Mouse (Mus musculus) intestine, embryonic 14.5 days (tissue): ENCODE measurements around the gene 4930512M02Rik. TPM values are rescaled to one million over a fixed set of nuclear protein-coding genes. Genes with fewer than 3 reads are reported as not detected.

ENCODE experiments used
- ATAC-seq: fragments of 200-750 bp; cut with Nextera tagmentation; replicated peaks from 2 replicates; pipeline ENCODE4 v1.8.0; 2017; ENCODE audit warnings: low read depth, moderate number of reproducible peaks, moderate TSS enrichment, moderate library complexity; ENCODE audit not compliant: low FRiP score, low TSS enrichment
- DNase-seq: peaks from one replicate; pipeline ENCODE4 v3.0.0-alpha.2; 2018; ENCODE audit warnings: low spot score
- H3K27ac ChIP-seq: fragments of 300-500 bp; sonication (generic); 2 replicates; pipeline ENCODE4 v1.5.1; 2014; ENCODE audit warnings: low read depth, mild to moderate bottlenecking, control low read depth
- H3K27me3 ChIP-seq: fragments of 300-500 bp; sonication (generic); replicated peaks from 2 replicates; pipeline ENCODE4 v1.6.1; 2014; ENCODE audit warnings: low read length, control low read depth; ENCODE audit not compliant: control insufficient read depth, insufficient read depth
- H3K36me3 ChIP-seq: fragments of 300-500 bp; sonication (generic); 2 replicates; pipeline ENCODE4 v1.6.1; 2014; ENCODE audit warnings: low read length, control low read depth; ENCODE audit not compliant: control insufficient read depth, insufficient read depth
- H3K4me1 ChIP-seq: fragments of 300-500 bp; sonication (generic); replicated peaks from 2 replicates; pipeline ENCODE4 v1.6.1; 2014; ENCODE audit warnings: low read length, control low read depth, mixed read lengths; ENCODE audit not compliant: control insufficient read depth, insufficient read depth
- H3K4me2 ChIP-seq: fragments of 300-500 bp; sonication (generic); 2 replicates; pipeline ENCODE4 v1.6.1; 2014; ENCODE audit warnings: low read length
- H3K4me3 ChIP-seq: fragments of 300-500 bp; sonication (generic); 2 replicates; pipeline ENCODE4 v1.5.1; 2014; ENCODE audit warnings: low read depth, low read length, control low read depth, mixed read lengths
- H3K9ac ChIP-seq: fragments of 300-500 bp; sonication (generic); 2 replicates; pipeline ENCODE4 v1.6.1; 2014; ENCODE audit warnings: mild to moderate bottlenecking, low read length
- H3K9me3 ChIP-seq: fragments of 300-500 bp; sonication (generic); 2 replicates; pipeline ENCODE4 v1.6.1; 2016; ENCODE audit warnings: low read length, control low read depth; ENCODE audit not compliant: control insufficient read depth
- WGBS: fragments of 180-500 bp; shearing (Covaris S2); extraction: QIAGEN DNeasy Blood & Tissue Kit; methylation state at CpG from one replicate; pipeline ENCODE4 v1.1.7; 2014; 5-methylcytosine and 5-hydroxymethylcytosine counted together
- polyA plus RNA-seq: library from polyadenylated mRNA; unstranded; fragments of >200 nt; fragmentation: Nextera tagmentation; extraction: Ambion mirVana; gene quantifications from 2 replicates; pipeline ENCODE4 v1.2.1, GENCODE M21; 2014

The 4930512M02Rik gene
- polyA plus RNA-seq, 1 experiment from 2014 or later = not detected

DNA sequence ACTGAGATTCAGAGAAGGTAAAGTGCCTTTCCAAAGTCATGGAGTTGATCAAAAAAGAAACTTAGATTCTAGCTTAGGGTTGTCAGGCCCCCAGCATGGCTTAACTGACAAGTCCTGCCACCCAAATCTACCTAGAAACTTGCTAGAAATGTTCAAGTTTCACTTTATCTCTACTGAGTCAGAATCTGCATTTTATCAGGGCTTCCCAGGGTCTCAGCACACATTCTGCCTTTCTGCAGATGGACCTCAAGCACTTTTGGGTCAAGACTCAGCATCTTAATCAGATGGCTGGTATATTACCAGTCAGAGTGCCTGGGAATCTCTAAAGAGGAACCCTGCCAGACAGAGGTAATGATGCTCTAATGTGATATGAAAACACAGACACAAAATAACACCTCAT lies 56.9 kb downstream of the 4930512M02Rik start:
- Histone ChIP-seq H3K9ac (no peak overlapping the region), H3K4me1 (no peaks in the 10 kb centered on the region), H3K4me3 (no peak overlapping the region), H3K27ac (no peak overlapping the region), H3K9me3 (no peaks in the 10 kb centered on the region), H3K4me2 (no peak overlapping the region), H3K27me3 (no peaks in the 10 kb centered on the region), H3K36me3 (no peaks in the 10 kb centered on the region)
- no peak for ATAC-seq
- DNase-seq = no peak

DNA sequence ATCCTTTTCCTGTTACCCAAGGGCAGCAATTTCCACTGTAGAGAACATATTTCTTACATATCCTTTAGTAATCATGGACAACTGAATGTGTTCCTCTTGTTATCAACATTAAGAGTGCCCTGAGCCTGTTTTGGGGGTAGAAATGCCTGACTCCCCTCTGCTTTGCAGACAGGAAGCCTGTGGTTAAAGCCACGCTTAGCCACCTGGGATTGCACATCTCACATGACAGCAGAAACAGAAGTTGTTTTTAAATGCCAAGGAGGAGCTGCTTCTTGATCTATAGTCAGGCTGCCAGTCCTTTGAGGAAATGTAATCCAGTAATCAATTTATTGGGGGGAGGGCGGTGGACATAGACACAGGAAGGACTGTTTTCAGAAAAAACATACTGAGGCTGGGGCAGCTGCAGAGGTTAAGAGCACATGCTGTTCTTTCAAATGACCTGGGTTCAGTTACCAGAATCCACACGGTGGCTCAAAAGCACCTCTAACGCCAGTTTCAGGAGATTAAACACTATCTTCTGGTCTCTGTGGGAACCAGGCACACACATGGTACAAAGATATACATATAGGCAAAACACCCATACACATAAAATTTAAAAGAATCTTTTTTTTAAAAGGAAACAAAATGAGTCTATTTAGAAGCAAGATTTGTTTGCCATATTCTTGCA lies 58.0 kb downstream of the 4930512M02Rik start:
- Histone ChIP-seq H3K9ac (no peak overlapping the region), H3K4me2 (no peak overlapping the region), H3K36me3 (no peaks in the 10 kb centered on the region), H3K9me3 (no peaks in the 10 kb centered on the region), H3K27me3 (no peaks in the 10 kb centered on the region), H3K27ac (no peak overlapping the region), H3K4me1 (no peaks in the 10 kb centered on the region), H3K4me3 (no peak overlapping the region)
- ATAC-seq = no peak
- no peak for DNase-seq
- WGBS = 42% methylated on average over 4 of the region's 4 CpGs

DNA sequence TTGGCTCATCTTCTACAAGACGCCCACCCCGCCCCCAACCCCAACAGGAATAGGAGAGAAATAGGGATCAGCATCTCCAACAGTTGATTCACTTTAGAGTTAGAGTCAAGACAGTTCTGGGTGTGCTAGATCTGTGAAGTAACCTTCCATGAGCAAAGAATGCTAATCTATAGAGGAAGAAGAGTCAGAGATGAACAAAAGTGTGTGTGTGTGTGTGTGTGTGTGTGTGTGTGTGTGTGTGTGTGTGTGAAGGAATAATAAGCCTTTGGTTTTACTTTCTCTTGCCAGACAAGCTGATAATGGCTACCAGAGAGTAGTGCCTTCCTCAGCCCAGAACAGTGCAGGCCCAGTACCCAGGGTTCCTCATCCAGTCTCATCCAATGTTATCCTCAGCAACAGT lies 59.6 kb downstream of the 4930512M02Rik start:
- 91% methylated on average over 2 of the region's 2 CpGs for WGBS
- Histone ChIP-seq H3K36me3 (no peaks in the 10 kb centered on the region), H3K9ac (no peak overlapping the region), H3K4me2 (no peak overlapping the region), H3K9me3 (no peaks in the 10 kb centered on the region), H3K4me3 (no peak overlapping the region), H3K27me3 (no peaks in the 10 kb centered on the region), H3K4me1 (no peaks in the 10 kb centered on the region), H3K27ac (no peak overlapping the region)
- ATAC-seq (no peak), DNase-seq (no peak)

DNA sequence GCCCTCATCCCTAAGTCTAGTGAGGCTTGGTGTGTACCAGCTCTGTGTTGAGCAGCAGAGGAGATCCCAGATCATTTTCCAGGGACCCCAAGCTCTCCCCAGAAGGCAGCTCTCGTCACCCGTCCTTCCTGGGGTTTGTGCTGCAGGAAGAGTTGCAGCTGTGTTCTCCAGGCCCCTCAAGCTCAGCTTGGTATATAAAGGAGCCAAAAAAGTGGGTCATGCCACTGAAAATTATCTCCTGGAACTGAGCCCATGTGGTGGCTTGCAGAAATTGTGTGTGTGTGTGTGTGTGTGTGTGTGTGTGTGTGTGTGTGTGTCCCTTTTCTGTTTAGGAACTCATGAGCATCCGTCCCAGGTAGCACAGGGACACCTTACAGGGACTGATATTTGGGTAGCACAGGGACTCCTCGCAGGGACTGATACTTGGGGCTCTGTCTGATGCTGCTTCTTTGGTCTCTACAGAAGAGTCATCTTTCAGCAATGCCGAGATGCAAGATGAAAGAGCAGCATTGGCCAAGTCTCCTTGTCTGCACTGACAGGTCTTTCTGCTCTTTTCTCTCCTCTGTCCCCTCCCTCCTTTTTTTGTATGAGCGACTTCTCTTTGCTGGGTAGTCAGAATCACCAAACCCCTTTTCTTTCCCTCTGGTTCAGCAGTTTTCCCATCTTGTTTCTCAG lies 62.4 kb downstream of the 4930512M02Rik start:
- H3K4me3 ChIP-seq = no peak overlapping the region
- H3K36me3 ChIP-seq = no peaks in the 10 kb centered on the region
- H3K9me3 ChIP-seq = no peaks in the 10 kb centered on the region
- H3K27ac ChIP-seq = no peak overlapping the region
- 81% methylated on average over 6 of the region's 6 CpGs for WGBS
- H3K4me1 ChIP-seq = no peaks in the 10 kb centered on the region
- H3K27me3 ChIP-seq = no peaks in the 10 kb centered on the region
- ATAC-seq (no peak), DNase-seq (no peak)
- H3K4me2 ChIP-seq = no peak overlapping the region
- H3K9ac ChIP-seq = no peak overlapping the region

DNA sequence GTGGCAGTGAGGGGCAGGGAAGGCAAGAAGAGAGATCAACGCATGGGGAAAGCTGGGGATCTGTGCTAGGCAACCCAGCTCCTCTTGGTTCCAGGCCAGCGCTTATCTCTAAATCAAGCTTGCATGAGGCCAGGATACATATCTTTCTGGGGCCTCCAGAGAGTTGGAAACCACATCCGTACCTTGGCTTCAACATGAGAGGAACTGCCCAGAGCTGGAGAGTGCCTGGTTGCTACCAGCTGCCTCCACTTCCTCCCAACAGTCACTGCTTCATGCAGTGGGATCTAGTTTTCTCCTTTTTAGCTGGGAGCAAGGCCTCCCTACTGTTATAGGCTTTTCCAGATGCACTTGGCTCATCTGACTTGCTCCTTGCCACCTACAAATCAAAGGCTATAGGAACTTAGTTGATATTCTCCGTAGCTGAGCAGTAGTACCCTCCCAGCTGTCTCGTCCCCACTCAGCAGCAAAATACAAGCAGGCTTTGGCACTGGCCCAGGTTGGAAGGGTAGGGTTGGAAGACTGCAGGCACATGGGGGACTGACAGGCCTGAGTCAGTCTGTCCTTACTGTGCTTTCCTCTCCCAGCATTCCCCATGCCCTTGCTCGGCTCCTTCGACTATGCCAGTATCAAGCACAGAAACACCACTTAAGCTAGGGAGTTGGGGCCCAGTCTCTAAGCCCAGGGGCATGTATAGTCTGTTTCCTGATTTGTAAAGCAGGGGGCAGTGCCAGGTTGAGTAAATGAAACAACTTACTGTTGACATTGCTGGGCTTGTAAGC lies 63.2 kb downstream of the 4930512M02Rik start:
- Histone ChIP-seq H3K4me1 (no peaks in the 10 kb centered on the region), H3K27me3 (no peaks in the 10 kb centered on the region), H3K27ac (no peak overlapping the region), H3K4me2 (no peak overlapping the region), H3K9me3 (no peaks in the 10 kb centered on the region), H3K36me3 (no peaks in the 10 kb centered on the region), H3K9ac (no peak overlapping the region), H3K4me3 (no peak overlapping the region)
- no peak for ATAC-seq
- no peak for DNase-seq
- 72% methylated on average over 7 of the region's 7 CpGs for WGBS

DNA sequence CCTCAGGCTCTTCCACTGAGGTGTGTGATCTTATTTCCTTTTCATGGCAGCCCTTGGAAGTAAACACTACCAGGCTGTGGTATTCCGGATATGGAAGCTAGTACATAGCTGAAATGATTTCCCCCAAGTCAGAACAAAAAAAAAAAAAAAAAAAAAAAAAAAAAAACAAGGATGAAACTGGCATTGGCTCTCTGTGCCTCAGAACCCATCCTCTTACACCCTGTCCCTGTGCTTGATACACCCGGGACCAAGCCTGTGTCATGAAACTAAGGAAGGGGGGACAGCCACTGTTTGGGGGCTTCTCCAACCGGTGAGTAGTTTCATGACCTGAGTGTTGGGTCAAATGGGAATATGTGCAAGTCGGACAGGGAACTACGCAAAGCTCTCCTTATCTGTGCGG lies 66.5 kb downstream of the 4930512M02Rik start:
- 83% methylated on average over 6 of the region's 6 CpGs for WGBS
- H3K4me1 ChIP-seq = no peaks in the 10 kb centered on the region
- H3K9me3 ChIP-seq = no peaks in the 10 kb centered on the region
- H3K27ac ChIP-seq = no peak overlapping the region
- no peaks in the 10 kb centered on the region for H3K27me3 ChIP-seq
- no peak for ATAC-seq
- no peak overlapping the region for H3K4me2 ChIP-seq
- no peak overlapping the region for H3K4me3 ChIP-seq
- H3K9ac ChIP-seq = no peak overlapping the region
- DNase-seq = no peak
- H3K36me3 ChIP-seq = no peaks in the 10 kb centered on the region

DNA sequence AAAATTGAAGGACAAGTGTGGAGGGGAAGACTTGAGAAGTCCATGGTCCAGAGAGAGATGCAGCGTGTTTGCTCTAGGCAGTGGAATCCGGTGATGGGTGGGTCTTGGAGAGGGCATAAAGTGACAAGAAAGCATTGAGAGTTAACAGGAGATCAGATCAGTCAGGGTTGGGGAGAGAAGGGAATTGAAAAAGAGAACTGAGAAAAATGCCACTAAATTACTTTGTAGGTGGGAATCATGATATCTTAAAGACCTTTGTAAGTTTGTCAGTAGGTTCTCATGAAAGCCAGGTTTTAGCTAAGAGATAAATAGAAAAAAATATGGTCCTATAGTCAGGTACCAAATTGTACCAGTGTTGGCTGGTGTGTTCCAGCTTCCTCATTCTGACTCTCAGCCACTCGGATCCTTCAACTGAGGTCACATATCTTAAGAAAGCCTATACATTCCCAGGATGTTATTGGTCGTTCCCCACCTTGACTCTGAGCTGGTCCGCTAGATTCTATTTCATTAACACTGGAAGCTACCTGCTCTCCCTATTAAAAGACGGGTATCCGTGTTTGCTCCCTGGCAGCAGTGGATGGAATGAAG lies 68.4 kb downstream of the 4930512M02Rik start:
- Histone ChIP-seq H3K4me3 (no peak overlapping the region), H3K27ac (no peak overlapping the region), H3K27me3 (no peaks in the 10 kb centered on the region), H3K4me1 (no peaks in the 10 kb centered on the region), H3K9me3 (no peaks in the 10 kb centered on the region), H3K9ac (no peak overlapping the region), H3K36me3 (no peaks in the 10 kb centered on the region), H3K4me2 (no peak overlapping the region)
- DNase-seq = no peak
- no peak for ATAC-seq
- 82% methylated on average over 7 of the region's 7 CpGs for WGBS

DNA sequence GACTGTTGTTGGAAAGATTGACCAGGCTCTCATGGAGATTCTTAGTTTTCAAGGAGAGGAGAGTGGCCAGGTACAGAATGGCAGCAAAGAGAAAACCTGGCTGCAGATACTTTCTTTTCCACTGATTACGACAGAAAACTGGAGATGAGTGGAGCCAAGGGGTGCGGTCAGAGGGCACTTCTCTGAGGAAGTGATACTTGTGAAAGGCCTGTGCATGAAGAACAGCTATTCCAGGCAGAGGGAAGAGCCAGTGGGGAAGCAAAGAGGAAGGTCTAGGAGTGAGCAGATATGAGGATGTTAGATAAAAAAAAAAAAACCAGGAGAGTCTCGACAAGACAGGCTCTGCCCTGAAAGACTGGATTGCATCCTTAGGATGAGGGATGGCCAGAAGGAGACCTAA lies 69.0 kb downstream of the 4930512M02Rik start:
- Histone ChIP-seq H3K36me3 (no peaks in the 10 kb centered on the region), H3K27me3 (no peaks in the 10 kb centered on the region), H3K9me3 (no peaks in the 10 kb centered on the region), H3K27ac (no peak overlapping the region), H3K4me1 (no peaks in the 10 kb centered on the region), H3K9ac (no peak overlapping the region), H3K4me2 (no peak overlapping the region), H3K4me3 (no peak overlapping the region)
- DNase-seq (no peak), ATAC-seq (no peak)
- WGBS = 63% methylated on average over 3 of the region's 3 CpGs
